Mouse (Mus musculus) liver, postnatal 0 days (tissue): ENCODE measurements around the gene Mgat4b.

ENCODE experiments used
- CTCF ChIP-seq: sonication (generic); IDR thresholded peaks from 2 replicates; pipeline ENCODE4 v1.5.1; 2016; ENCODE audit warnings: antibody characterized with exemption, low read depth
- EP300 ChIP-seq: IDR thresholded peaks from 2 replicates; pipeline ENCODE4 v1.6.1; 2016; ENCODE audit warnings: antibody characterized with exemption, low read depth, mild to moderate bottlenecking

- TF ChIP-seq CTCF (no peak), EP300 (no peak)
These were observed 7.3 kb upstream of the Mgat4b start for GRCm38 (mm10) chr11:50203302-50203827.
